Mouse (Mus musculus): ENCODE data around the gene Abraxas2. TPM values are rescaled to one million over a fixed set of nuclear protein-coding genes. Genes with fewer than 3 reads are reported as not detected.
A peak's percentile ranks its signal among the peaks of the same experiment; 100 is the strongest.

Abraxas2 gene
- polyA plus RNA-seq, 1 experiment: 20.1 TPM

- TF ChIP-seq POLR2A (IDR thresholded peaks at IDR 0.05; ENCODE audit: borderline replicate concordance, control insufficient read depth, low read depth, low read length): peak; percentile 72; the same call in 1 of the 2 replicates
- TF ChIP-seq CTCF (IDR thresholded peaks at IDR 0.05; ENCODE audit: control insufficient read depth, insufficient read depth, low read length): no peak
- peaks cover 3% of the 10 kb centered on the region; the same call in 1 of the 2 replicates for H3K4me1 ChIP-seq (ENCODE audit: control insufficient read depth, insufficient read depth, low read length)
- peak within 1 kb of the TSS; percentile 92 for H3K4me3 ChIP-seq (replicated peaks; ENCODE audit: control insufficient read depth, low read depth, low read length)
- H3K27ac ChIP-seq (ENCODE audit: control insufficient read depth, insufficient read depth, low read depth, low read length, poor library complexity): peak within 1 kb of the TSS; percentile 99
- WGBS: under 1% methylated on average over 81 of the region's 85 CpGs
Measured at GRCm38 (mm10) chr7:132813416-132814088, 45.5 kb upstream of the Abraxas2 start, which contains the start of gene Fam53b. Gene Fam53b (minus strand): TSS chr7:132813886.

GRCm38 (mm10) chr7:132814089-132814450 is 45.0 kb upstream of the Abraxas2 start:
- peak overlapping the region; percentile 99 for H3K27ac ChIP-seq (ENCODE audit: control insufficient read depth, insufficient read depth, low read depth, low read length, poor library complexity)
- H3K4me3 ChIP-seq (replicated peaks; ENCODE audit: control insufficient read depth, low read depth, low read length): peak overlapping the region; percentile 92
- peaks cover 3% of the 10 kb centered on the region; the same call in 1 of the 2 replicates for H3K4me1 ChIP-seq (ENCODE audit: control insufficient read depth, insufficient read depth, low read length)
- WGBS: 2% methylated on average over 7 of the region's 7 CpGs
- TF ChIP-seq CTCF (IDR thresholded peaks at IDR 0.05; ENCODE audit: control insufficient read depth, insufficient read depth, low read length) (no peak), POLR2A (IDR thresholded peaks at IDR 0.05; ENCODE audit: borderline replicate concordance, control insufficient read depth, low read depth, low read length) (no peak)

- TF ChIP-seq POLR2A (IDR thresholded peaks at IDR 0.05; ENCODE audit: borderline replicate concordance, control insufficient read depth, low read depth, low read length) (no peak), CTCF (IDR thresholded peaks at IDR 0.05; ENCODE audit: control insufficient read depth, insufficient read depth, low read length) (no peak)
- no peak overlapping the region for H3K27ac ChIP-seq (ENCODE audit: control insufficient read depth, insufficient read depth, low read depth, low read length, poor library complexity)
- WGBS: 87% methylated on average over 5 of the region's 5 CpGs
- H3K4me3 ChIP-seq (replicated peaks; ENCODE audit: control insufficient read depth, low read depth, low read length): no peak overlapping the region
- H3K4me1 ChIP-seq (ENCODE audit: control insufficient read depth, insufficient read depth, low read length): 0 out of 2 replicates have a peak, but pooled peaks cover 3% of the 10 kb centered on the region
Measured at GRCm38 (mm10) chr7:132815081-132815480, 43.9 kb upstream of the Abraxas2 start.

GRCm38 (mm10) chr7:132816528-132816927 is 42.5 kb upstream of the Abraxas2 start:
- TF ChIP-seq POLR2A (IDR thresholded peaks at IDR 0.05; ENCODE audit: borderline replicate concordance, control insufficient read depth, low read depth, low read length) (no peak), CTCF (IDR thresholded peaks at IDR 0.05; ENCODE audit: control insufficient read depth, insufficient read depth, low read length) (no peak)
- Histone ChIP-seq H3K4me3 (replicated peaks; ENCODE audit: control insufficient read depth, low read depth, low read length) (no peak overlapping the region), H3K27ac (ENCODE audit: control insufficient read depth, insufficient read depth, low read depth, low read length, poor library complexity) (no peak overlapping the region), H3K4me1 (ENCODE audit: control insufficient read depth, insufficient read depth, low read length) (no peaks in the 10 kb centered on the region)
- WGBS: 79% methylated on average over 2 of the region's 2 CpGs

- Histone ChIP-seq H3K4me3 (replicated peaks; ENCODE audit: control insufficient read depth, low read depth, low read length) (no peak overlapping the region), H3K4me1 (ENCODE audit: control insufficient read depth, insufficient read depth, low read length) (no peaks in the 10 kb centered on the region), H3K27ac (ENCODE audit: control insufficient read depth, insufficient read depth, low read depth, low read length, poor library complexity) (no peak overlapping the region)
- 89% methylated on average over 6 of the region's 6 CpGs for WGBS
- TF ChIP-seq CTCF (IDR thresholded peaks at IDR 0.05; ENCODE audit: control insufficient read depth, insufficient read depth, low read length): no peak
- TF ChIP-seq POLR2A (IDR thresholded peaks at IDR 0.05; ENCODE audit: borderline replicate concordance, control insufficient read depth, low read depth, low read length): no peak
Measured at GRCm38 (mm10) chr7:132817056-132817455, 42.0 kb upstream of the Abraxas2 start.

- H3K27ac ChIP-seq (ENCODE audit: control insufficient read depth, insufficient read depth, low read depth, low read length, poor library complexity): no peak overlapping the region
- H3K4me1 ChIP-seq (ENCODE audit: control insufficient read depth, insufficient read depth, low read length): no peaks in the 10 kb centered on the region
- H3K4me3 ChIP-seq (replicated peaks; ENCODE audit: control insufficient read depth, low read depth, low read length): no peak overlapping the region
- WGBS: 81% methylated on average over 3 of the region's 3 CpGs
- TF ChIP-seq CTCF (IDR thresholded peaks at IDR 0.05; ENCODE audit: control insufficient read depth, insufficient read depth, low read length) (no peak), POLR2A (IDR thresholded peaks at IDR 0.05; ENCODE audit: borderline replicate concordance, control insufficient read depth, low read depth, low read length) (no peak)
Measured at GRCm38 (mm10) chr7:132820692-132821091, 38.3 kb upstream of the Abraxas2 start.

- Histone ChIP-seq H3K4me1 (ENCODE audit: control insufficient read depth, insufficient read depth, low read length) (no peaks in the 10 kb centered on the region), H3K27ac (ENCODE audit: control insufficient read depth, insufficient read depth, low read depth, low read length, poor library complexity) (no peak overlapping the region), H3K4me3 (replicated peaks; ENCODE audit: control insufficient read depth, low read depth, low read length) (no peak overlapping the region)
- TF ChIP-seq POLR2A (IDR thresholded peaks at IDR 0.05; ENCODE audit: borderline replicate concordance, control insufficient read depth, low read depth, low read length) (no peak), CTCF (IDR thresholded peaks at IDR 0.05; ENCODE audit: control insufficient read depth, insufficient read depth, low read length) (no peak)
Measured at GRCm38 (mm10) chr7:132823832-132824231, 35.2 kb upstream of the Abraxas2 start.

- TF ChIP-seq POLR2A (IDR thresholded peaks at IDR 0.05; ENCODE audit: borderline replicate concordance, control insufficient read depth, low read depth, low read length): no peak
- TF ChIP-seq CTCF (IDR thresholded peaks at IDR 0.05; ENCODE audit: control insufficient read depth, insufficient read depth, low read length): no peak
- Histone ChIP-seq H3K4me3 (replicated peaks; ENCODE audit: control insufficient read depth, low read depth, low read length) (no peak overlapping the region), H3K4me1 (ENCODE audit: control insufficient read depth, insufficient read depth, low read length) (no peaks in the 10 kb centered on the region), H3K27ac (ENCODE audit: control insufficient read depth, insufficient read depth, low read depth, low read length, poor library complexity) (no peak overlapping the region)
- 7% methylated on average over 1 of the region's 1 CpGs for whole genome bisulfite sequencing
Measured at GRCm38 (mm10) chr7:132824346-132825022, 34.5 kb upstream of the Abraxas2 start.

Measured in bone marrow, adult 2 months (tissue).